Mouse (Mus musculus) brown adipose tissue, adult 24 weeks (tissue): ENCODE measurements around the gene Srpk2. TPM values are rescaled to one million over a fixed set of nuclear protein-coding genes. Genes with fewer than 3 reads are reported as not detected.
"Not testable (repeated sequence)": the region's sequence is repeated elsewhere in the genome, so short reads cannot be mapped to it uniquely, and the experiment has no call there.

Experiments
- H3K27ac ChIP-seq: fragments of 200-500 bp; replicated peaks from 2 replicates; pipeline ENCODE4 v1.5.1; 2012; ENCODE audit warnings: low read depth, mild to moderate bottlenecking, low read length
- H3K4me1 ChIP-seq: fragments of 200-500 bp; 2 replicates; pipeline ENCODE4 v1.6.1; 2012; ENCODE audit warnings: low read length, mixed read lengths; ENCODE audit not compliant: control insufficient read depth, insufficient read depth, insufficient read length
- H3K4me3 ChIP-seq: fragments of 200-500 bp; 2 replicates; pipeline ENCODE4 v1.5.1; 2012; ENCODE audit warnings: low read depth, mild to moderate bottlenecking, low read length, moderate library complexity; ENCODE audit not compliant: insufficient read depth
- polyA plus RNA-seq: library from polyadenylated mRNA; stranded (reverse); fragments of >200 nt; gene quantifications from 2 replicates; pipeline ENCODE4 v1.2.4, GENCODE M21; 2012; ENCODE audit not compliant: missing spikeins, insufficient read depth, insufficient read length

Gene Srpk2
- polyA plus RNA-seq, 1 experiment = 17.0 TPM

DNA sequence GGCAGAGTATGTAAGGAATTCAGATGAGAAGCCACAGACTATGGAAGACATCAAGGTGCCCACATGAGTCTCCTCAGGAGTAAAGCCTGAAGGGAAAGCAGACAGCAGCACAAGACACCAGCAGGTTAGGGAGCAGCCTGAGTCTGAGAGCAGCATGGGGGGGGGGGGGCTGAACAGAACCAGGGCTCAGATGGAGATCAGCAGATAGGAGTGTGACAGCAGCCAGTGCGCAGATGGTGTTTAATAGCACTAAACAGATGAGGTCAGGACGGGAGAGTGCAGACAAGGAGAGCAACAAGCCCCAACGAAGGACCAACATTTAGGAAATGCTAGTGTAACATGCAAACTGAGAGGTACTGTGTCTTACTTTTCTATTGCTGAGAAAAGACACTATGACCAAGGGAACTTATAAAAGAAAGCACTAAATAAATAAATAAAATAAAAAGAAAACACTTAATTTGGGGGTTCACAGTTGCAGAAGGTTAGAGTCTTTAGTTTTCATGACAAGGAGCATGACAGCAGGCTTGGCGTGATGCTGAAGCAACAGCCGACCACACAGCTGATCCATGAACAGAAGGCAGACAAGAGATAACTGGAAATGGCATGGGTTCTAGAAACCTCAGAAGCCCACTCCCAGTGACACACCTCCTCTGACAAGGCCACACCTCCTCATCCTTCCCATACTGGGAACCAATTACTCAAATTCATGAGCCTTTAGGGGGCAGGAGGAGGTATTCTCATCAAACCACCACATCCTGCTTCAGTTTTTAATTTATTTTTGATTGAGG lies 84.5 kb downstream of the Srpk2 start:
- H3K4me3 ChIP-seq = no peak overlapping the region
- H3K4me1 ChIP-seq = peaks cover 10% of the 10 kb centered on the region
- H3K27ac ChIP-seq = no peak overlapping the region

DNA sequence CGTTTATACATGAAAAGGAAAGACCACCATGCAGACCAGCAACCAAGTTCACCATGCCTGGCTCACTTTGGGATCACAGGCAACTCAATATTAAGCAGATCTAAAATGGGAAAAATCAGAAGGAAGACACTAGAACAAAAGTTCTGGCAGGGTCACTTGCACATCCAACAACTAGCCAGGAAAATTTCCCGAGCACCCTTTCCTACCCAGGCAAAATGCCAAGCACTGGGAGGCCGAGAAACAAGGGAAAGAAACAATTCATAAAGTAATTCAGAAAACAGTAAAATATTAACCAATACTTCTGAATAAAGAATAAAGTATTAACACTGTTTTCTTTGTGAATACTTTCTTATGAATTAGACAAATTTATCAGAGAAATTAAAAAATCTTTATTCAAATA lies 85.2 kb downstream of the Srpk2 start:
- Histone ChIP-seq H3K4me1 (peaks cover 10% of the 10 kb centered on the region), H3K27ac (no peak overlapping the region; the same call in 1 of the 2 replicates), H3K4me3 (no peak overlapping the region)

- Histone ChIP-seq H3K4me3 (no peak overlapping the region), H3K27ac (no peak overlapping the region), H3K4me1 (peaks cover 10% of the 10 kb centered on the region)
These were observed 85.9 kb downstream of the Srpk2 start for GRCm38 (mm10) chr5:23598491-23598890.

- Histone ChIP-seq H3K4me1 (peaks cover 10% of the 10 kb centered on the region), H3K4me3 (no peak overlapping the region), H3K27ac (no peak overlapping the region)
These were observed 86.4 kb downstream of the Srpk2 start for GRCm38 (mm10) chr5:23597999-23598398.

DNA sequence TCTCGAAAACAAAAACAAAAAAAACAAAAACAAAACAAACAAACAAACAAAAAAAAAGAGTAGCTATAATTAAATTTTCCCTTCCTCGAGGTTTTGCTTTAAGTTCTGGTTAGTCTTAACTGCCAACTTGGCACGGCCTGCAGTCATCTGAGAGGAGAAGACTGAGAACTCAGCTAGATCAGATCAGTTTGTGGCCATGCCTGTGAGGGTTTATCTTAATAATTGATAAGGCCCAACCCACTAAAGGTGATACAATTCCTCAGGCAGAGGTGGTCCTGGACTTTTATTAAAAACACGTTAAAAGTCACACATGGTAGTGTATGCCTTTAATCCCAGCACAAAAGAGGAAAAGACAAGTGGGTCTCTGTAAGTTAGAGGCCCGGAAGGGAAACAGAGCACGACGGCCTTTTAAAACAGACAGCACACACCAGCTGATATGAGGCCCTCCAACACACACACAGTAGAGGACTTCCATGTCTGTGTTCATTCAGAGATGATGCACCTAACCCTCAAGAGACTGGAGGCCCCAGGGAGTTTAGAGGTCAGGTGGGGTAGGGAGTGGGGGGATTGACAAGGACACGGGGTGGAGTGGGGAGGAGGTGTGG lies 87.1 kb downstream of the Srpk2 start:
- Histone ChIP-seq H3K4me3 (no peak overlapping the region), H3K4me1 (peaks cover 10% of the 10 kb centered on the region), H3K27ac (no peak overlapping the region)

GRCm38 (mm10) chr5:23596326-23596965 lies 88.0 kb downstream of the Srpk2 start:
- Histone ChIP-seq H3K27ac (no peak overlapping the region), H3K4me1 (peaks cover 10% of the 10 kb centered on the region), H3K4me3 (no peak overlapping the region)

DNA sequence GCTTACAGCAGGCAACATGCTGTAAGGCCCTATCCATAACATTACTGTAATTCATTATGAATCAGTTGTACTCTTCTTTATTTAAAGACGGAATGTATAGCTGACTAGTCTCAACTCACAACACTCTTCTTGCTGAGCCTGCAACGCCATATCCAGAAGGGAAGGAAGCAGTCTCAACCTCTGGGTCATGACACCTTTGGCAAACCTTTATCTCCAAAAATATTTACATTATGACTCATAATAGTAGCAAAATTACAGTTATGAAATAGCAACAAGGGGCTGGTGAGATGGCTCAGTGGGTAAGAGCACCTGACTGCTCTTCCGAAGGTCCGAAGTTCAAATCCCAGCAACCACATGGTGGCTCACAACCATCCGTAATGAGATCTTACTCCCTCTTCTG lies 94.1 kb downstream of the Srpk2 start:
- not testable (repeated sequence) for H3K27ac ChIP-seq, H3K4me3 ChIP-seq
- peaks cover 11% of the 10 kb centered on the region for H3K4me1 ChIP-seq

DNA sequence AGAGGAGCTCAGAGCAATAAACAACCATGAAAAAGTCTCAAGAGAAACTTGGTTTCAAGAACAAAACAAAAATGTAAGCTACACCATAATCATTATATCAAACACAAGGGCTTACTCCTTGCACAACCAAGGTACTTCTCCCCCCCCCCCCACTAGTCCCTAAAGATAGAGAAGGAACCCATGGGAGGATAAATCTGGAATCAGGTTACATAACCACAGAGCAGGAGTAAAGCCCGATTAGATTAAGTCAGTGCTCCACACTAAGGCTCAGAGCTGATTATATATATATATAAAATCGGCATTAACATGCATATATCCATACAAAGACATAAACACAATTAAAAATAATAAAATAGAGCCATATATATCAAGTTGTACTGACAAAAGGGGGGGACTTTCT lies 96.8 kb downstream of the Srpk2 start:
- Histone ChIP-seq H3K4me1 (peaks cover 11% of the 10 kb centered on the region), H3K4me3 (no peak overlapping the region), H3K27ac (no peak overlapping the region)

DNA sequence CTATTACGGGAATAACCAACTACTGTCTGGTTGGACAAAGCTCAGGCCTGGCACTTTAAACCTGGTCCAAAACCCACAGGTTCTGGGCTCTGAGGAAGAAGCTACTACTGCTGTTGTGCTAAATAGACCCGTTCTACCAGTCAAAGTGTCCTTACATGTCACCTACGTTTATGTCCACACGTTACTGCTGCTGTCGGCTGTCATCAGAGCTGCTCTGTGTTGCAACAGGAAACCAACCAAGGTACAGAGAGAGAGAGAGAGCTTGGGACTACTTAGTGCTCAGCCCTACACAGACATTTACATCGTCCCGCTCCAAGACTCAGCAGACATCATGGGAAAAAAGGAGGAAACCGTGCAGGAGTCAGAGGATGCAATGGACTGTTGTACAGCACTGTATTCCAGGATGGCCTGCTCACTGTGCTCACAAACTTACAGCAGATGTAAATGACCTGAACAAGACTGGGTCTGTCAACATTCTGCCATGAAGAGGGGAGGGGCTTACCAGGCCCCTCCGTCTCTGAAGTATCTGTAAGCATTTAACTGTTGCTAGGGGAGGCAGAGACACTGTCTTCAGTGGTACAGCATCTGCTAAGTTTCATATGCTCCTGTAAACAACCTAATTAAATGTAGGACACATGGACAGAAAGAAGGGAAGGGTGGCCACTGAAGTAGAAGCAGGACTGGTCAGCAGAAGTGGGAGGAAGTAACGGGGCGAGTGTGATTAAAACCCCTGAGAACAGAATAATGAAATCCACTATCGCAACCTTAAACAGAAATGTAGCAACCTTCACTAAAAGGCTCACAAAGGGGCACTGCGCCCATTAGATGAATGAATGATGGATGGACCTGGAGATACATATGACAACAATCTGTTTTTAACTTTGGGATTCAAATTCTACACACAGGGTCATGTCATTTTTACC lies 97.6 kb downstream of the Srpk2 start:
- H3K4me1 ChIP-seq = peaks cover 11% of the 10 kb centered on the region

GRCm38 (mm10) chr5:23581484-23582060 lies 102.8 kb downstream of the Srpk2 start:
- Histone ChIP-seq H3K4me3 (no peak overlapping the region), H3K4me1 (no peaks in the 10 kb centered on the region), H3K27ac (no peak overlapping the region)

More for the DNA sequence above, 97.6 kb downstream of the Srpk2 start:
- Histone ChIP-seq H3K4me3 (no peak overlapping the region), H3K27ac (no peak overlapping the region)

DNA sequence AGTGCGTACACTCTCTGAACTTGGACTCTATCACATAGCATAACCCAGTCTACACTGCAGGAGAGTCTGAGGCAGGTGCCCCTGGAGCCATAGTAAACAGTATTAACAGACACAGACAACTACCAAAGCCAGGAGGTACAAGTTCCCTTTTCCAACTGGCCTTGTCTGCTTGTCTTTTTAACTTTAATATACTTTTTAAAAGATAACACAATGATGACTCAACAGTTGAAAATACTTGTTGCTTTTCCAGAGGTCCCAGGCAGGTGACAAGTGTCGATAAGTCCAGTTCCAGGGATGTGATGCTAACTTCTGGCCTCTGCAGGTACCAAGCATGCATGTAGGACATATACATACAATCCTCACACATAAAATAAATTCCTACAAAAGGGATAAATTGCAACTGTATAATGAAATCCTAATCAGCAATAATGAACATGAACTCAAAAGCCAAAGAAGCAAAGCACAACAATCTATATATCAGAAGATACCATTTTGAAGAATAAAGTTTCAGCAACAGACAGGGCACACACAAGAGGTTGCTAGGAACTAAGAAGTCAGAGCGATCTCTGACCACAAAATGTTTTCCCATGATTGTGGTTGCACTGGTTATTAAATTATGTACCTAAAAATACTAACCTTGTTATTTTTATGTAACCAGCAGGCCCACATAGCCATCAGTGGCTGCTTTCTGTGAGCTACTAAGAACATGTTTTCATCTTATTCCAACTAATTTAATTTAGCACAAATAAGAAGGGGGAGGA lies 105.1 kb downstream of the Srpk2 start:
- no peak overlapping the region for H3K4me3 ChIP-seq
- no peak overlapping the region for H3K27ac ChIP-seq
- H3K4me1 ChIP-seq = no peaks in the 10 kb centered on the region

- no peak overlapping the region for H3K4me3 ChIP-seq
- H3K27ac ChIP-seq = no peak overlapping the region
- no peaks in the 10 kb centered on the region for H3K4me1 ChIP-seq
These were observed 106.0 kb downstream of the Srpk2 start for GRCm38 (mm10) chr5:23578322-23578957.

DNA sequence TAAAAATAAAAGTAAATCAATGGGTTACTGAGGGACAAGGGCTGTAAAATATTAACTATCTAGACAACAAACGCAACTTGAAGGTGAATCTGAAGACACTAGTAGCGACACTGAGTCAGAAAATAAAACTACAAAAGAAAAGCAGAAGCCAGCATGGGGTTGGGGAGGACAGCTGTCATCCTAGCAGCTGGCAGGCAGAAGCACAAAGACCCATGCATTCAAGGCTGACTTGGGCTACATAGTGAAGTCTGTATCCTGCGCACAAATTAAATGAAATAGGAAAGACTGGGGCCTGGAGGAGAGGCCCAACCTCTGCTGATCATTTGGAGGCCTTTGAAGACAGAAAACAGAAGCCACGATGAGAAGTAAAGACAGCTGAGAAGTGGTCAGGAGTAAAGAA lies 106.6 kb downstream of the Srpk2 start:
- H3K4me1 ChIP-seq = no peaks in the 10 kb centered on the region
- no peak overlapping the region for H3K4me3 ChIP-seq
- no peak overlapping the region for H3K27ac ChIP-seq
